Mouse (Mus musculus): ENCODE measurements around the gene Sec24c. TPM values are rescaled to one million over a fixed set of nuclear protein-coding genes. Genes with fewer than 3 reads are reported as not detected.
A peak's percentile ranks its signal among the peaks of the same experiment; 100 is the strongest.

Gene Sec24c
- polyA plus RNA-seq, 1 experiment from 2014 or later: 90.7 TPM

DNA sequence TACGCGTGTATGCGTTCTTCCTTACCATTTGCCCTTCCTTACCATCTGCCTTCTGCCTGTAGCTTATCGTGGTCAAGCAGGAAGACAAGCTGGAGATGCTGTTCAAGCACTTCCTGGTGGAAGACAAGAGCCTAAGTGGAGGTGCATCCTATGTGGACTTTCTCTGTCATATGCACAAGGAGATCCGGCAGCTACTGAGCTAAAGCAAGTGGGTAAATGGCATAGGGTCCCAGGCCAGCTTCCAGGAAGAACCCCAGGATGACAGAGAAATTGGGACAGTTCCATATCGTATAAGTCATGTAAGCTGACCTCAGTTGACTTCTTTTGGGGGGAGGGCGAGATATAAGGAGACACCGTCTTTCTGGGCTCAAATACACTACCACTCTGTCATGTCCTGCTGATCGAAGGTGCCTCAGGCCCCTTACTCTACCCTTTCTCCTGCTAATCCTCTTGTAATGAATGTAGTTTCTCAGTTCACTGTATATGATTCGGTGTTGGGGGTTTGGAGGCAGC, 19.5 kb downstream of the Sec24c start:
- Histone ChIP-seq H3K27me3 (no peaks in the 10 kb centered on the region), H3K4me1 (peaks cover 38% of the 10 kb centered on the region), H3K4me2 (replicated peaks) (no peak overlapping the region), H3K36me3 (peaks cover 66% of the 10 kb centered on the region), H3K9me3 (no peaks in the 10 kb centered on the region), H3K27ac (no peak overlapping the region), H3K9ac (no peak overlapping the region), H3K4me3 (0 out of 2 replicates have a peak overlapping the region, but pooled peaks have one; percentile 82)
- ATAC-seq (ENCODE audit: low FRiP score, low read depth): no peak
- 93% methylated on average over 10 of the region's 10 CpGs for WGBS

DNA sequence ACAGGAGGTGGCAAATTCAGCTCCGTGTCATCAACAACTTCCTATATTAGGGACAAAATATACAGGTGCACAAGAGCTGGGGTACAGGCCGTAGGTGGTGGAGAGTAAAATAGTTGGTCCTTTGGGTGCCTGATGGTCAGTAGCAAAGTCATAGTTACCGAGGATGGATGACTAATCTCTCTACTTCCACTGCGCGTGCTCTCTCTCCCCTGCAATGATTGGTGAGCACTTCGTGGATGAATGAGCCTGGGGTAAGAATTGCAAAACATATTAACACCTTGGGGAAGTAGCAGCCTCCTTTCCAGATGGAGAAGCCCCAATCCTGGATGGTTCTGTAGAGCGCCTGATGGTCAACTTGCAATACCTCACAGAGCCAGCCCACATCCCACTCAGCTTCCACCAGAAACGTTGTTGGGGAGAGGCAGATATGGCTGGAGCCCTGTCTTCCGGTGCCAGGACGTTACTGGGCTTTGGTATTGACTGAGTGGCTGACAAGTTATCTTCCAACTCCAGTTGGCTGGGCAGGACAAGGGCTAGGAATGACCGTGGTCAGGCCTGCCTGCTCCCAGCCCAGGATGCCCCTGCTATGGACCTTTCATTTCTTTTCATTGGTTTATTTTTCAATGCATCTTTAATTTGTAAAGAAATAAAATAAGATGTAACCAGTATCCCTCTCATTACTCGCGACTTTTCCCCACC, 20.2 kb downstream of the Sec24c start:
- peak; percentile 10; the same call in 1 of the 2 replicates for ATAC-seq (ENCODE audit: low FRiP score, low read depth)

DNA sequence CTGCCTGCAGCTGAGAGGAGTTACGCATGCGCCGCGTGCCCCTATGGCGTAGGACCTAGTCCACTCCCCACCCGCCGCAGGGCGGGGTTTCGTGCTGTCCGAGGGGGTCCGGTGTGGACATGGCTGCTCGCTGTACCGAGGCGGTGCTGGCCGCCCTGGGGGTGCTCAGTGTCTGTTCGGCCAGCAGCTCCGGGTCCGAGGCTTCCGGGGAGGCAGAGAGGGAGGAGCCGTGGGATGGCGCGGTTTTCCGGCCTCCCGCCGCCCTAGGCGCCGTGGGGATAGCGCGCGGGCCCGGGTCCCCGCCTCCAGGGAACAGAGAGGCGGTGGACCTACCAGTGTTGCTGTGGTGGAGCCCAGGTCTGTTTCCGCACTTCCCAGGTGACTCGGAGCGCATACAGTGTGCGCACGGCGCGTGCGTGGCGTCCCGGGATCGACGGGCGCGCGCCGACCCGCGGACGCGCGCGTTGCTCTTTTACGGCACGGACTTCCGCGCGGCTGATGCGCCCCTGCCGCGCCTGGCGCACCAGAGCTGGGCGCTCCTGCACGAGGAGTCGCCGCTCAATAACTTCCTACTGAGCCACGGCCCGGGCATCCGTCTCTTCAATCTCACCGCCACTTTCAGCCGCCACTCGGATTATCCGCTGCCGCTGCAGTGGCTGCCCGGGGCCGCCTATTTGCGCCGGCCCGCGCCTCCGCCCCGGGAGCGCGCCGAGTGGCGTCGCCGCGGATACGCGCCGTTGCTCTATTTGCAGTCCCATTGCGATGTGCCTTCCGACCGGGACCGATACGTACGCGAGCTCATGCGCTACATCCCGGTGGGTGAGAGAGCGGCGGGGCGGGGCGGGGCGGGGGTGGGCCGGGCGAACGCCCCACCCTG, 21.0 kb downstream of the Sec24c start, which contains the start of gene Fut11:
Fut11 (plus strand) TSS at position 85 of the 877 bp plus-strand sequence.
- peak within 1 kb of the TSS; percentile 96 for H3K27ac ChIP-seq
- peak within 1 kb of the TSS; percentile 84 for H3K9ac ChIP-seq
- H3K4me2 ChIP-seq (replicated peaks): peak within 1 kb of the TSS; percentile 80
- H3K4me1 ChIP-seq: peaks cover 47% of the 10 kb centered on the region
- peak within 1 kb of the TSS; percentile 82 for H3K4me3 ChIP-seq
- ATAC-seq (ENCODE audit: low FRiP score, low read depth): peak; percentile 94
- peaks cover 59% of the 10 kb centered on the region for H3K36me3 ChIP-seq
- no peaks in the 10 kb centered on the region for H3K9me3 ChIP-seq
- WGBS: under 1% methylated on average over 111 of the region's 111 CpGs
- H3K27me3 ChIP-seq: no peaks in the 10 kb centered on the region

More for the DNA sequence above, 20.2 kb downstream of the Sec24c start:
- Histone ChIP-seq H3K27me3 (no peaks in the 10 kb centered on the region), H3K9ac (peak overlapping the region; percentile 84), H3K27ac (peak overlapping the region; percentile 96), H3K36me3 (peaks cover 62% of the 10 kb centered on the region), H3K4me2 (replicated peaks) (peak overlapping the region; percentile 80), H3K9me3 (no peaks in the 10 kb centered on the region), H3K4me3 (peak overlapping the region; percentile 82), H3K4me1 (peaks cover 42% of the 10 kb centered on the region)
- WGBS: 47% methylated on average over 13 of the region's 13 CpGs

DNA sequence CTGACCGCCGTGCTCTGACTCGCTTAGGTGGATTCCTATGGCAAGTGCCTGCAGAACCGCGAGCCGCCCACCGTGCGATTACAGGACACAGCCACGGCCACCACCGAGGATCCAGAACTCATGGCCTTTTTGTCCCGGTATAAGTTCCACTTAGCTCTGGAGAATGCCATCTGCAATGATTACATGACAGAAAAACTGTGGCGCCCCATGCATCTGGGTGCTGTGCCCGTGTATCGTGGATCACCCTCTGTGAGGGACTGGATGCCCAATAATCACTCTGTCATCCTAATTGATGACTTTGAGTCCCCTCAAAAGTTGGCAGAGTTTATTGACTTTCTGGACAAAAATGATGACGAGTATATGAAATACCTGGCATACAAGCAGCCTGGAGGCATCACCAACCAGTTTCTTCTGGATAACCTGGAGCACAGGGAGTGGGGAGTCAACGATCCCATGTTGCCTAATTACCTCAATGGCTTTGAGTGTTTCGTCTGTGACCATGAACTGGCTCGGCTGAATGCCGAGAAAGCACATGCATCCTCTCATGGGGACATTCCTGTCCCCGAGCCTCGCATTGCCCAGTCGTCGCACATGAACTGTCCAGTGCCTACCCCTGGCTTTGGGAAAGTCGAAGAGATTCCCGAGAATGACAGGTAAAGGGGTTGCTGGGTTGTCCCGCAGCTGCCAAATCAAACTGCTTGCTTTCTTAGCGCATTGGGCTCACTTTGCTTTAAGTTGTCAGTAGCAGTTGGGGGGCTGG, 21.8 kb downstream of the Sec24c start:
- Histone ChIP-seq H3K36me3 (peaks cover 55% of the 10 kb centered on the region), H3K4me2 (replicated peaks) (peak overlapping the region; percentile 80), H3K9me3 (no peaks in the 10 kb centered on the region), H3K4me3 (peak overlapping the region; percentile 82), H3K27ac (peak overlapping the region; percentile 96; the same call in 1 of the 2 replicates), H3K9ac (peak overlapping the region; percentile 84), H3K4me1 (peaks cover 53% of the 10 kb centered on the region), H3K27me3 (no peaks in the 10 kb centered on the region)
- WGBS: 12% methylated on average over 27 of the region's 27 CpGs
- no peak for ATAC-seq (ENCODE audit: low FRiP score, low read depth)

DNA sequence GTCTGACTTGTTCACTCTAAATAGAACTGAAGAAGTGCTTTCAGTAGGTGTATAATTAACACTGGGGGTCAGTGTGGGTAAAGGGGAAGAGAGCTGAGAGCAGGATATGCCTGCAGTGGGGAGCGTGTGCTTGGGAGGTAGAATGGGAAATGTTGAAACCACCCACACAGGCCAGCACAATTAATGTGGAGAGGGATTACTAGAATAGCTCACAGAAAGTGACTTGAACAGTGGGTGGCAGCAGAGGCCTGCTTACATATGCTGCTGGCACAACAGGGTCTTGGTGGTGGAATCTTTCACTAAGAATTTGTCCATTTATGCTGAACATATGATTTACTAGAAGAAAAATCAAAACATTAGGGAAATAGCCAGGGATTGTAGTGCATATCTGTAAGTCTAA, 22.9 kb downstream of the Sec24c start:
- Histone ChIP-seq H3K9me3 (no peaks in the 10 kb centered on the region), H3K4me1 (peaks cover 62% of the 10 kb centered on the region), H3K9ac (peak overlapping the region; percentile 84), H3K4me2 (replicated peaks) (peak overlapping the region; percentile 80), H3K4me3 (peak overlapping the region; percentile 82), H3K36me3 (peaks cover 44% of the 10 kb centered on the region), H3K27ac (peak overlapping the region; percentile 33; the same call in 1 of the 2 replicates), H3K27me3 (no peaks in the 10 kb centered on the region)
- WGBS: 4% methylated on average over 1 of the region's 1 CpGs
- ATAC-seq (ENCODE audit: low FRiP score, low read depth): no peak

DNA sequence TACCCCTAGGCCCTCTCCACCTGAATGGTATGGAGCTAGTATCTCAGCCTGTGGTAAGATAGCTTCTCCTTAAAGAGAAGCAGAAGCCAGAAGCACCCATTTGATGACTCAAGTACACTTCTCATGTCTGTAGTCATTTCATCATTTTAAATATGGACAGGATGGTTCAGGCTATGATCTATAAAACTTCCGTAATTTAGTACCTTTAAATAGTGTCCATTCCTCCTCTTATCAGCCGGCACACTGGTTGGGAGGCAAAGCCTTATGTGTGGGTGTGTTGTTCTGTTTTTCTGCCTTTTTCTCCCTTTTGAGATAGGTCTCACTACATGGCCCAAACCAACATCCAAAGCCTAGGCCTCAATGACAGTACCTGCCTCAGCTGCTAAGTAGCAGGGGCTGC, 24.4 kb downstream of the Sec24c start:
- no peak for ATAC-seq (ENCODE audit: low FRiP score, low read depth)
- 0 out of 2 replicates have a peak overlapping the region, but pooled peaks have one; percentile 80 for H3K4me2 ChIP-seq (replicated peaks)
- WGBS: 87% methylated on average over 2 of the region's 2 CpGs
- peaks cover 29% of the 10 kb centered on the region for H3K36me3 ChIP-seq
- peaks cover 65% of the 10 kb centered on the region for H3K4me1 ChIP-seq
- no peak overlapping the region for H3K4me3 ChIP-seq
- H3K27ac ChIP-seq: no peak overlapping the region
- H3K27me3 ChIP-seq: no peaks in the 10 kb centered on the region
- peak overlapping the region; percentile 43; the same call in 1 of the 2 replicates for H3K9ac ChIP-seq
- H3K9me3 ChIP-seq: no peaks in the 10 kb centered on the region

DNA sequence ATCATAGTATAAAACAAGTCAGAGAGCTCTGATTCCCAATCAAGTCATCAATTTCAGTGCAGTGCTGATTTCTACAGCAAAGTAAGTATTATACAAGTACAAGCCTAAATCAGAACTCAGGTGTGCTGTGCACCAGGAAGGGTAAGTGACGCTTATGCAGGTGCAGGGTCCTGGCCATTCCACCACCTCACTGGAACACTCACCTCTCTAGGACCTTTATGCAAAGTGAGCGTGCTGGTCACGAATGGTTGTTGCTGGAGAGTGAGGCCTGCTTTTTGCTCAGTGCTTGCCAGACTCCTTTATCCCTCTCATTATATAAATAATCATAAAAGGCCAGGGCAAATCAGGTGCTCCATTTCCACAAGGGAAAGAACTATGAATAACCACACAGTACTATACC, 26.3 kb downstream of the Sec24c start:
- no peak for ATAC-seq (ENCODE audit: low FRiP score, low read depth)
- peaks cover 61% of the 10 kb centered on the region for H3K4me1 ChIP-seq
- no peaks in the 10 kb centered on the region for H3K9me3 ChIP-seq
- no peaks in the 10 kb centered on the region for H3K27me3 ChIP-seq
- peaks cover 31% of the 10 kb centered on the region for H3K36me3 ChIP-seq
- no peak overlapping the region for H3K4me2 ChIP-seq (replicated peaks)
- WGBS: 81% methylated on average over 3 of the region's 3 CpGs
- H3K9ac ChIP-seq: no peak overlapping the region
- H3K4me3 ChIP-seq: no peak overlapping the region
- H3K27ac ChIP-seq: no peak overlapping the region

DNA sequence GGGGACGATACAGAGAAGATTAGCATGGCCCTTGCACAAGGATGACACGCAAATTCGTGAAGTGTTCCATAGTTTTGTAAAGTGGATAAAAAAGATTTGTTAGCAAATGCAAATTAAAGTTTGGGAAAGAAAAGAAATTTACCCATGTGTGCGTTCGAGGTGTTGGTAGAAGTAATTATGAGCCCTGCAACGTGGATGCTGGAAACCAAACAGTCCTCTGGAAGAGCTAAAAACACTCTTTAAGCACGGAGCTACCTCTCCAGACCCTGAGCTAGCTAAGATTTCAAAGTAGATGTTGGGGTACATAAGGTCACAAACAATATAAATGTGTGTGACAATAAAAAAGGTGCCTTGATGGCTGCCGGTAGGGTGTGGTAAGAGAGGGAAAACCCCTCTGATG, 27.4 kb downstream of the Sec24c start:
- Histone ChIP-seq H3K27ac (no peak overlapping the region), H3K9ac (peak overlapping the region; percentile 89)
- WGBS: 73% methylated on average over 8 of the region's 8 CpGs

DNA sequence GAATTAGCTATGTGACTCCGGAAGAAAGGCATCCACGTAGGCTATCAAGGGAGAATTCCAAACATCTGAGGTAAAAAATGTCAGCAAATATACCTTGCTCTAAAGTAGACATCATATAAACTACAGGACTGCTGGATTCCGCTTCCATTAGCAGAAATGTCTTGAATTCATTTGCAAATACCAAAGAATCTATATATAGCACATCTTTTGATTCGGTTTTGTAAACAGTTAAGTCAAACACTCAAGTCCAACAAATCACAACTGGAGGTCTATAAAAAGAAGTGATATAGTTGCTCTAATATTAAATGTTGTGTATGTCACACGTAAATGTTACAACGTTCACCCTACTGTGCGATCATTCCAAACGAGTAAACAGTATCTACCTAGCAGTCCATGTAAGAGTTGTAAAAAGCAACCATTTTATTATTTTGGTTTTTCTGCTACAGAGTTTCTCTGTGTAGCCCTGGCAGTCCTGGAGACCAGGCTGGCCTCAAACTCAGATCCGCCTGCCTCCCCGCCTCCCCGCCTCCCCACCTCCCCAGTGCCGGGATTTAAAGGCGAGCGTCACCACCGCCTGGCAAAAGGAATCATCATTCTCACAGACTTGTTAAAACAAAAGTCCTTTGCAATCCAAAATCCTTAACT, 28.1 kb downstream of the Sec24c start:
- H3K27me3 ChIP-seq: no peaks in the 10 kb centered on the region
- H3K27ac ChIP-seq: peak overlapping the region; percentile 89
- no peaks in the 10 kb centered on the region for H3K9me3 ChIP-seq
- H3K4me1 ChIP-seq: peaks cover 50% of the 10 kb centered on the region
- peak overlapping the region; percentile 89 for H3K9ac ChIP-seq
- peak overlapping the region; percentile 67 for H3K4me2 ChIP-seq (replicated peaks)
- ATAC-seq (ENCODE audit: low FRiP score, low read depth): peak; percentile 21; the same call in 1 of the 2 replicates
- peak overlapping the region; percentile 85 for H3K4me3 ChIP-seq
- peaks cover 33% of the 10 kb centered on the region for H3K36me3 ChIP-seq
- 10% methylated on average over 15 of the region's 15 CpGs for WGBS

More for the DNA sequence above, 27.4 kb downstream of the Sec24c start:
- Histone ChIP-seq H3K4me3 (peak overlapping the region; percentile 85), H3K27me3 (no peaks in the 10 kb centered on the region), H3K4me2 (replicated peaks) (peak overlapping the region; percentile 67), H3K9me3 (no peaks in the 10 kb centered on the region), H3K4me1 (peaks cover 53% of the 10 kb centered on the region), H3K36me3 (peaks cover 33% of the 10 kb centered on the region)
- ATAC-seq (ENCODE audit: low FRiP score, low read depth): no peak

DNA sequence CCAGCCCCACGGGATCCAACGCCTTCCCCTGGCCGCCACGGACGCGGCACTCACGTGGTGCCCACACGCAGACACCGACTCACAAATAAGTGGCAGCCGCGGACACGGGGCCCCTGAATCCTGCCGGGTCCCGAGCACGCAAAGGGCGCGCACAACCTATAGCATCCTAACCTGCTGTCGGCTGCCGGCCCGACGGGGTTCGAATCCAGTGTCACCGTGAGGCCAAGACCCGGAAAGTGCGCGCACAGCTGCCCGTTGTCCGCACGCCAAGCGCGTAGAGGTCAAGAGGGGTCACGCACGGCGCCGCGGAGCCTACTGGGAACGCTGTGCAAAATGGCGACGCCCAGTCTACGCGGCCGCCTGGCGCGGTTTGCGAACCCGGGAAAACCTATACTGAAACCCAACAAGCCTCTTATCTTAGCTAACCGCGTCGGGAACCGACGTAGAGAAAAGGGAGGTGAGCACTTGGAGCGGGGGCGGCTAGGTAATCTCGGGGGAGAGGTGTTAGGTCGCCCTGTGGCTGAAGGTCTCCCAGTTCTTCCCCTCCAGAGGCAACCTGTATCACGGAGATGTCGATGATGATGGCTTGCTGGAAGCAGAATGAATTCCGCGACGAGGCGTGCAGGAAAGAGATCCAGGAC, 28.8 kb downstream of the Sec24c start, which contains the start of gene Chchd1:
Chchd1 (plus strand) TSS at position 266 of the 641 bp plus-strand sequence.
- no peaks in the 10 kb centered on the region for H3K9me3 ChIP-seq
- peak within 1 kb of the TSS; percentile 89 for H3K27ac ChIP-seq
- peak; percentile 64; the same call in 1 of the 2 replicates for ATAC-seq (ENCODE audit: low FRiP score, low read depth)
- H3K4me3 ChIP-seq: peak within 1 kb of the TSS; percentile 85
- peaks cover 32% of the 10 kb centered on the region for H3K36me3 ChIP-seq
- H3K4me2 ChIP-seq (replicated peaks): peak within 1 kb of the TSS; percentile 67
- H3K4me1 ChIP-seq: peaks cover 44% of the 10 kb centered on the region
- H3K9ac ChIP-seq: peak within 1 kb of the TSS; percentile 89
- H3K27me3 ChIP-seq: no peaks in the 10 kb centered on the region
- under 1% methylated on average over 61 of the region's 61 CpGs for WGBS

Measured in limb, embryonic 13.5 days (tissue).